Mouse (Mus musculus) ES-Bruce4 (cell line): ENCODE data around the gene Rbm7. TPM values are rescaled to one million over a fixed set of nuclear protein-coding genes. Genes with fewer than 3 reads are reported as not detected.

Experiments
- H3K27ac ChIP-seq: 2 replicates; pipeline ENCODE4 v1.5.1; 2012; ENCODE audit warnings: low read length, inconsistent platforms; ENCODE audit not compliant: insufficient read depth
- H3K27me3 ChIP-seq: 2 replicates; pipeline ENCODE4 v1.6.1; 2012; ENCODE audit warnings: mild to moderate bottlenecking, low read length, inconsistent platforms; ENCODE audit not compliant: control insufficient read depth, poor library complexity, insufficient read depth, severe bottlenecking
- H3K36me3 ChIP-seq: 2 replicates; pipeline ENCODE4 v1.6.1; 2012; ENCODE audit warnings: inconsistent platforms, mild to moderate bottlenecking, low read length, moderate library complexity; ENCODE audit not compliant: control insufficient read depth, poor library complexity, insufficient read depth, severe bottlenecking
- H3K4me1 ChIP-seq: one replicate; pipeline ENCODE4 v1.8.1; 2011; ENCODE audit warnings: low read length; ENCODE audit not compliant: control insufficient read depth, insufficient read depth
- H3K4me3 ChIP-seq: 2 replicates; pipeline ENCODE4 v1.5.1; 2011; ENCODE audit warnings: low read depth, mild to moderate bottlenecking, low read length
- H3K9ac ChIP-seq: 2 replicates; pipeline ENCODE4 v1.6.1; 2012; ENCODE audit warnings: low read depth, mild to moderate bottlenecking, inconsistent platforms; ENCODE audit not compliant: poor library complexity, severe bottlenecking
- H3K9me3 ChIP-seq: replicated peaks from 2 replicates; pipeline ENCODE4 v1.6.1; 2012; ENCODE audit warnings: mild to moderate bottlenecking, low read length, inconsistent platforms; ENCODE audit not compliant: control insufficient read depth, poor library complexity, insufficient read depth, severe bottlenecking
- CTCF ChIP-seq: IDR thresholded peaks from one replicate; pipeline ENCODE4 v1.8.1; 2011; ENCODE audit warnings: low read depth, low read length
- EP300 ChIP-seq: IDR thresholded peaks from 2 replicates; pipeline ENCODE4 v1.6.1; 2011; ENCODE audit warnings: low read depth, low read length; ENCODE audit not compliant: insufficient read depth
- POLR2A ChIP-seq: IDR thresholded peaks from one replicate; pipeline ENCODE4 v1.8.1; 2011; ENCODE audit warnings: low read length; ENCODE audit not compliant: insufficient read depth
- polyA plus RNA-seq: library from polyadenylated mRNA; stranded (reverse); fragments of >200 nt; gene quantifications from 2 replicates; pipeline ENCODE4 v1.2.4, GENCODE M21; 2011; ENCODE audit warnings: low read depth; ENCODE audit not compliant: missing spikeins, insufficient read depth, insufficient read length

Rbm7 gene
- polyA plus RNA-seq, 1 experiment, result 61.6 TPM

GRCm38 (mm10) chr9:48450066-48450465 is 45.0 kb downstream of the Rbm7 start:
- H3K36me3 ChIP-seq, result no peaks in the 10 kb centered on the region
- H3K9ac ChIP-seq, result no peak overlapping the region
- H3K4me3 ChIP-seq, result no peak overlapping the region
- no peaks in the 10 kb centered on the region for H3K27me3 ChIP-seq
- TF ChIP-seq POLR2A (no peak), CTCF (no peak), EP300 (no peak)
- no peaks in the 10 kb centered on the region for H3K4me1 ChIP-seq
- H3K27ac ChIP-seq, result no peak overlapping the region
- H3K9me3 ChIP-seq, result no peaks in the 10 kb centered on the region

- H3K4me1 ChIP-seq, result no peaks in the 10 kb centered on the region
- H3K9ac ChIP-seq, result no peak overlapping the region
- H3K36me3 ChIP-seq, result no peaks in the 10 kb centered on the region
- no peak overlapping the region for H3K27ac ChIP-seq
- TF ChIP-seq CTCF (peak; percentile 26), POLR2A (no peak), EP300 (no peak)
- no peaks in the 10 kb centered on the region for H3K27me3 ChIP-seq
- H3K9me3 ChIP-seq, result no peaks in the 10 kb centered on the region
- no peak overlapping the region for H3K4me3 ChIP-seq
Observed at GRCm38 (mm10) chr9:48447783-48448209, 47.3 kb downstream of the Rbm7 start.

GRCm38 (mm10) chr9:48444821-48445220 is 50.3 kb downstream of the Rbm7 start:
- H3K36me3 ChIP-seq, result no peaks in the 10 kb centered on the region
- H3K4me3 ChIP-seq, result no peak overlapping the region
- H3K27ac ChIP-seq, result no peak overlapping the region
- no peaks in the 10 kb centered on the region for H3K4me1 ChIP-seq
- H3K27me3 ChIP-seq, result no peaks in the 10 kb centered on the region
- no peak overlapping the region for H3K9ac ChIP-seq
- H3K9me3 ChIP-seq, result no peaks in the 10 kb centered on the region
- no peak for TF ChIP-seq EP300
- no peak for TF ChIP-seq POLR2A
- no peak for TF ChIP-seq CTCF

DNA sequence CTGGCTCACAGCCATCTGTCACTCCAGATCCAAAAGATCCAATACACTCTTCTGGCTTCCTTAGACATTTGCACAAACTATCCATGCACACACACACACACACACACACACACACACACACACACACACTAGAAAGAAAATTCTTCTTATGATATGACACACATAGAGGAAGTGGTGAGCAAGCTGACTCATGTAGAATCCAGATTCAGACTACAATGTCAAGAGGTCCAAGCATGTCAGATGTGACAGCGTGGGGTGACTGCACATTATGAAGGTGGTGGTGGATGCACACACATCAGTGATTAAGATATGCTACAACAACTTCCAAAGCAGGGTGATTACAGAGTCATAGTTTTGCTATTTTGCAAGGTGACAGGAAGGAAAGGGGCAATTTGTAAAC is 51.2 kb downstream of the Rbm7 start:
- H3K27ac ChIP-seq, result no peak overlapping the region
- TF ChIP-seq CTCF, result no peak
- no peak for TF ChIP-seq EP300
- no peak for TF ChIP-seq POLR2A
- no peaks in the 10 kb centered on the region for H3K36me3 ChIP-seq
- no peaks in the 10 kb centered on the region for H3K4me1 ChIP-seq
- H3K27me3 ChIP-seq, result no peaks in the 10 kb centered on the region
- no peak overlapping the region for H3K4me3 ChIP-seq
- H3K9me3 ChIP-seq, result no peaks in the 10 kb centered on the region
- no peak overlapping the region for H3K9ac ChIP-seq

Other genes starting within 250 kb of the Rbm7 start
- 0.32 and 0.55 TPM in 2 replicates for gene Nxpe2, start 141.8 kb downstream of the Rbm7 start, polyA plus RNA-seq
- 55.9 and 61.1 TPM in 2 replicates for gene Rexo2, start 14.7 kb downstream of the Rbm7 start, polyA plus RNA-seq
- 11.8 and 16.1 TPM in 2 replicates for gene Gm5617, start 143 bp upstream of the Rbm7 start, polyA plus RNA-seq
- gene Nnmt, start 109.9 kb upstream of the Rbm7 start, polyA plus RNA-seq, result not detected in 2 replicates